Mouse (Mus musculus): Measurements from ENCODE around the gene Tmx1.
A peak's percentile ranks its signal among the peaks of the same experiment; 100 is the strongest.

The Tmx1 gene

GRCm38 (mm10) chr12:70452726-70453645, at the start of gene Tmx1:
Gene Tmx1, plus strand, starts transcription at chr12:70453095.
- peak; percentile 98 for DNase-seq (ENCODE audit: low read depth)

- no peak for DNase-seq (ENCODE audit: low read depth)
Measured at GRCm38 (mm10) chr12:70404327-70404726, 48.6 kb upstream of the Tmx1 start.

- no peak for DNase-seq (ENCODE audit: low read depth)
Measured at GRCm38 (mm10) chr12:70408396-70408795, 44.5 kb upstream of the Tmx1 start.

GRCm38 (mm10) chr12:70409600-70409999, 43.3 kb upstream of the Tmx1 start:
- no peak for DNase-seq (ENCODE audit: low read depth)

- DNase-seq (ENCODE audit: low read depth), result peak; percentile 17
Measured at GRCm38 (mm10) chr12:70420216-70420615, 32.7 kb upstream of the Tmx1 start.

GRCm38 (mm10) chr12:70421028-70421427, 31.9 kb upstream of the Tmx1 start:
- no peak for DNase-seq (ENCODE audit: low read depth)

- DNase-seq (ENCODE audit: low read depth), result no peak
Measured at GRCm38 (mm10) chr12:70422322-70423118, 30.4 kb upstream of the Tmx1 start.

- no peak for DNase-seq (ENCODE audit: low read depth)
Measured at GRCm38 (mm10) chr12:70427885-70428284, 25.0 kb upstream of the Tmx1 start.

- DNase-seq (ENCODE audit: low read depth), result no peak
Measured at GRCm38 (mm10) chr12:70429637-70430036, 23.3 kb upstream of the Tmx1 start.

- peak; percentile 76 for DNase-seq (ENCODE audit: low read depth)
Measured at GRCm38 (mm10) chr12:70430307-70430950, 22.5 kb upstream of the Tmx1 start.

- DNase-seq (ENCODE audit: low read depth), result no peak
Measured at GRCm38 (mm10) chr12:70431428-70431827, 21.5 kb upstream of the Tmx1 start.

GRCm38 (mm10) chr12:70449961-70450360, 2.9 kb upstream of the Tmx1 start:
- DNase-seq (ENCODE audit: low read depth), result no peak

- no peak for DNase-seq (ENCODE audit: low read depth)
Measured at GRCm38 (mm10) chr12:70451533-70451932, 1.4 kb upstream of the Tmx1 start.

GRCm38 (mm10) chr12:70452143-70452542, 752 bp upstream of the Tmx1 start:
- DNase-seq (ENCODE audit: low read depth), result no peak

GRCm38 (mm10) chr12:70455226-70455625, 2.3 kb downstream of the Tmx1 start:
- DNase-seq (ENCODE audit: low read depth), result no peak

- DNase-seq (ENCODE audit: low read depth), result no peak
Measured at GRCm38 (mm10) chr12:70459546-70459945, 6.7 kb downstream of the Tmx1 start.

GRCm38 (mm10) chr12:70464016-70464415, 11.1 kb downstream of the Tmx1 start:
- DNase-seq (ENCODE audit: low read depth), result no peak

- no peak for DNase-seq (ENCODE audit: low read depth)
Measured at GRCm38 (mm10) chr12:70475336-70475735, 22.4 kb downstream of the Tmx1 start.

GRCm38 (mm10) chr12:70476884-70477576, 24.1 kb downstream of the Tmx1 start:
- DNase-seq (ENCODE audit: low read depth), result peak; percentile 43

- DNase-seq (ENCODE audit: low read depth), result peak; percentile 56
Measured at GRCm38 (mm10) chr12:70477593-70478287, 24.8 kb downstream of the Tmx1 start.

GRCm38 (mm10) chr12:70485956-70486355, 33.1 kb downstream of the Tmx1 start:
- no peak for DNase-seq (ENCODE audit: low read depth)
